Mouse (Mus musculus): ENCODE results near the gene E330021D16Rik.
A peak's percentile ranks its signal among the peaks of the same experiment; 100 is the strongest.

Gene E330021D16Rik

GRCm38 (mm10) chr6:136422084-136422853, 6.9 kb upstream of the E330021D16Rik start:
- peak; percentile 62 to 70 for DNase-seq (ENCODE audit: low spot score in 2 of 2)

- no peak for DNase-seq (ENCODE audit: low spot score in 2 of 2)
Measured at GRCm38 (mm10) chr6:136421059-136421458, 5.7 kb upstream of the E330021D16Rik start.

GRCm38 (mm10) chr6:136418889-136419835, 3.8 kb upstream of the E330021D16Rik start:
- no peak for DNase-seq (ENCODE audit: low spot score in 2 of 2)

- DNase-seq (ENCODE audit: low spot score in 2 of 2) = no peak
Measured at GRCm38 (mm10) chr6:136418333-136418848, 3.0 kb upstream of the E330021D16Rik start.

GRCm38 (mm10) chr6:136417864-136418263, 2.5 kb upstream of the E330021D16Rik start:
- no peak for DNase-seq (ENCODE audit: low spot score in 2 of 2)

- no peak for DNase-seq (ENCODE audit: low spot score in 2 of 2)
Measured at GRCm38 (mm10) chr6:136413856-136414362, 1.5 kb downstream of the E330021D16Rik start.

- DNase-seq (ENCODE audit: low spot score in 2 of 2) = no peak
Measured at GRCm38 (mm10) chr6:136407608-136408192, 7.7 kb downstream of the E330021D16Rik start.

- DNase-seq (ENCODE audit: low spot score in 2 of 2) = no peak
Measured at GRCm38 (mm10) chr6:136396860-136397259, 18.5 kb downstream of the E330021D16Rik start.

GRCm38 (mm10) chr6:136390262-136390661, 25.1 kb downstream of the E330021D16Rik start:
- DNase-seq (ENCODE audit: low spot score in 2 of 2) = no peak

GRCm38 (mm10) chr6:136385287-136385686, 30.1 kb downstream of the E330021D16Rik start:
- peak; percentile 45 to 68 for DNase-seq (ENCODE audit: low spot score in 2 of 2)

GRCm38 (mm10) chr6:136383218-136383617, 32.2 kb downstream of the E330021D16Rik start:
- no peak for DNase-seq (ENCODE audit: low spot score in 2 of 2)

- DNase-seq (ENCODE audit: low spot score in 2 of 2) = no peak
Measured at GRCm38 (mm10) chr6:136376097-136376496, 39.3 kb downstream of the E330021D16Rik start.

- DNase-seq (ENCODE audit: low spot score in 2 of 2) = peak; percentile 41 to 69
Measured at GRCm38 (mm10) chr6:136364430-136365098, 50.8 kb downstream of the E330021D16Rik start.

GRCm38 (mm10) chr6:136364008-136364407, 51.4 kb downstream of the E330021D16Rik start:
- DNase-seq (ENCODE audit: low spot score in 2 of 2) = no peak

- DNase-seq (ENCODE audit: low spot score in 2 of 2) = peak in 1 of 2 experiments; percentile 34
Measured at GRCm38 (mm10) chr6:136363313-136363712, 52.1 kb downstream of the E330021D16Rik start.

GRCm38 (mm10) chr6:136358471-136358870, 56.9 kb downstream of the E330021D16Rik start:
- DNase-seq (ENCODE audit: low spot score in 2 of 2) = peak in 1 of 2 experiments; percentile 19

GRCm38 (mm10) chr6:136353399-136354184, 61.8 kb downstream of the E330021D16Rik start:
- peak; percentile 91 to 96 for DNase-seq (ENCODE audit: low spot score in 2 of 2)

Data from frontal cortex, postnatal 36 days (tissue).